Mouse (Mus musculus): Measurements from ENCODE around the gene Gdf15. TPM values are rescaled to one million over a fixed set of nuclear protein-coding genes. Genes with fewer than 3 reads are reported as not detected.

Gene Gdf15
- polyA plus RNA-seq, 1 experiment from 2014 or later = 3.1 TPM

GRCm38 (mm10) chr8:70650351-70650750 lies 18.1 kb upstream of the Gdf15 start:
- Histone ChIP-seq H3K9ac (ENCODE audit: low read depth, low read length) (no peak overlapping the region), H3K27me3 (ENCODE audit: control insufficient read depth, insufficient read depth, low read depth, low read length) (no peaks in the 10 kb centered on the region), H3K36me3 (ENCODE audit: control insufficient read depth, insufficient read depth) (0 out of 2 replicates have a peak, but pooled peaks cover under 1% of the 10 kb centered on the region), H3K4me2 (ENCODE audit: low read depth, low read length) (no peak overlapping the region), H3K4me3 (ENCODE audit: low read depth, low read length) (no peak overlapping the region), H3K9me3 (replicated peaks; ENCODE audit: control insufficient read depth, low read length) (no peaks in the 10 kb centered on the region), H3K4me1 (ENCODE audit: control insufficient read depth, low read depth, low read length) (peaks cover 33% of the 10 kb centered on the region), H3K27ac (ENCODE audit: low read length) (no peak overlapping the region)
- 89% methylated on average over 17 of the region's 17 CpGs for WGBS (ENCODE audit: insufficient replicate concordance)
- no peak for ATAC-seq (ENCODE audit: low read depth)

- Histone ChIP-seq H3K36me3 (ENCODE audit: control insufficient read depth, insufficient read depth) (no peaks in the 10 kb centered on the region), H3K27ac (ENCODE audit: low read length) (peak overlapping the region; percentile 35), H3K9ac (ENCODE audit: low read depth, low read length) (0 out of 2 replicates have a peak overlapping the region, but pooled peaks have one; percentile 15), H3K4me3 (ENCODE audit: low read depth, low read length) (no peak overlapping the region), H3K4me2 (ENCODE audit: low read depth, low read length) (no peak overlapping the region), H3K27me3 (ENCODE audit: control insufficient read depth, insufficient read depth, low read depth, low read length) (no peaks in the 10 kb centered on the region), H3K9me3 (replicated peaks; ENCODE audit: control insufficient read depth, low read length) (no peaks in the 10 kb centered on the region), H3K4me1 (ENCODE audit: control insufficient read depth, low read depth, low read length) (peaks cover 33% of the 10 kb centered on the region)
- 43% methylated on average over 4 of the region's 4 CpGs for WGBS (ENCODE audit: insufficient replicate concordance)
- ATAC-seq (ENCODE audit: low read depth) = peak; percentile 59
These were observed 17.1 kb upstream of the Gdf15 start for GRCm38 (mm10) chr8:70649324-70649723.

DNA sequence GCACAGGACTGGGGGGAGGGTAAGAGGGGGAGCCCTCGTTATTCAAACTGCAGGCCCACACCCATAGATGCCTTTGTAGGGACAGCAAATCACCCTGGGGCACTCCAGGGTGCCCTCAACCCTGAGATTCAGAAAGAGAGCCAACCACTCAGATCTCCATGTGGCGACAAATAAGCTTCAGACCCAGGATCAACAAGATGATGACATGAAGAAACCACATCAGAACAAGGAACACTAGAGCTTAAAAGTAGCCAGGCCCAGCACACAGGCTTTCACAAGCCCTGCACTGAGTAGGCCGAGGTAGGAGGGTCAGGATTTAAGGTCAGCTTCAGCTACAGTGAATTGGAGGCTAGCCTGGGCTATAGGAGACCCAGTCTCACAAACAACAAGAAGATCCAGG lies 16.7 kb upstream of the Gdf15 start:
- Histone ChIP-seq H3K27ac (ENCODE audit: low read length) (peak overlapping the region; percentile 35), H3K9ac (ENCODE audit: low read depth, low read length) (no peak overlapping the region)

DNA sequence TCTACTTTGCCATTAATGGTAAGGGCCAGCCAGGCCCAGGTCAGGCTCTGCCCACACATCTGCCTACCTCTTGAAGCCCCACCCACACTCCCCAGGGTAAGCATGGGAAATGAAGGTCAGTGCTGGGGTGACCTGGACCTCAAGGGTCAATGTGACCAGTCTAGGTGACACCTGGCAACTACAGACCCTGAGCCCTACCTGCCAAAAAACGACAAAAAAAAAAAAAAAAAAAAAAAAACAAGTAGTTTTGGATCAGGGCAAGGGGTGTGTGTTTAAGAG lies 15.8 kb upstream of the Gdf15 start:
- Histone ChIP-seq H3K36me3 (ENCODE audit: control insufficient read depth, insufficient read depth) (no peaks in the 10 kb centered on the region), H3K27me3 (ENCODE audit: control insufficient read depth, insufficient read depth, low read depth, low read length) (no peaks in the 10 kb centered on the region), H3K4me2 (ENCODE audit: low read depth, low read length) (no peak overlapping the region), H3K9ac (ENCODE audit: low read depth, low read length) (no peak overlapping the region), H3K9me3 (replicated peaks; ENCODE audit: control insufficient read depth, low read length) (no peaks in the 10 kb centered on the region), H3K27ac (ENCODE audit: low read length) (no peak overlapping the region), H3K4me1 (ENCODE audit: control insufficient read depth, low read depth, low read length) (peaks cover 30% of the 10 kb centered on the region), H3K4me3 (ENCODE audit: low read depth, low read length) (no peak overlapping the region)
- WGBS (ENCODE audit: insufficient replicate concordance) = 19% methylated on average over 1 of the region's 1 CpGs
- ATAC-seq (ENCODE audit: low read depth) = peak; percentile 50

More for the DNA sequence above, 16.7 kb upstream of the Gdf15 start:
- no peak; the same call in 1 of the 2 replicates for ATAC-seq (ENCODE audit: low read depth)
- Histone ChIP-seq H3K27me3 (ENCODE audit: control insufficient read depth, insufficient read depth, low read depth, low read length) (no peaks in the 10 kb centered on the region), H3K4me2 (ENCODE audit: low read depth, low read length) (no peak overlapping the region), H3K4me3 (ENCODE audit: low read depth, low read length) (no peak overlapping the region), H3K9me3 (replicated peaks; ENCODE audit: control insufficient read depth, low read length) (no peaks in the 10 kb centered on the region), H3K4me1 (ENCODE audit: control insufficient read depth, low read depth, low read length) (peaks cover 33% of the 10 kb centered on the region), H3K36me3 (ENCODE audit: control insufficient read depth, insufficient read depth) (no peaks in the 10 kb centered on the region)
- WGBS (ENCODE audit: insufficient replicate concordance) = 60% methylated on average over 3 of the region's 3 CpGs

DNA sequence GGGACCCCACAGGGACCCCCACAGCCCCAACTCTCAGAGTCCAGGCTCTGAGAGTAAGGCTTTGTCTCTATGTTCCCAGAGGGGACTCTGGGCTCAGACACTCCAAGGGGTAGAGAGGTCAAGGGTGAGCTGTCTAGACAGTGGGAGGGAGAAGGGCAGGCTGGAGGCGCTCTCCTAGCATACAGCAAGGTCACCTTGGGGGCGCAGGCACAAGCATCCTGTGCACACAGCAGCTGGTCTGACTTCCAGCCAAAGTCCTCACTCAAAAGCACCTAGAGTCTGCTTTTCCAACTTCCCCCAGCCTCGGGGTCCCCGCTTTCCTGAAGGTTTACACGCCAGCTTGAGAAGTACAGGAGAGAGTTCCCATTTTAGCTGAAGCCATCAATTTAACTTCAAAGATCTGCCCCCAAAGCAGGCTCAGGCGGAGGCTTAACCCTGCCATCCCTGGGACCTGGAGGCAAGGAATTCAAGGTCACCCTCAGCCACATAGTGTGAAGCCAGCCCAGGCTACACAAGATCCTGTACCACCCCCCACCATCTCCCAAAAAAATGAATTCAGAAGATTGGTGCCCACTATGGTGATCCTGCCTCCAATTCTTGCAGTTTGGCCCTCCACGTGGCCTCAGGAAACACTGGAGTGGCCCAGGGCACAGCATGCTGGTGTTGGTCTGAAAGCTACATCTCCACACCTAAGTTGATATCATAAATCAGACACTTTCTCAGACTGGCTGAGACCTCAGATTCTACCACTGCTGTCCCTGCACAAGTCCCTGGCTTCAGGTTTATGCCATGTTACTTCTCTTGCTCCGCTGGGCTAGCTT lies 15.3 kb upstream of the Gdf15 start:
- WGBS (ENCODE audit: insufficient replicate concordance) = 59% methylated on average over 8 of the region's 8 CpGs
- H3K4me2 ChIP-seq (ENCODE audit: low read depth, low read length) = no peak overlapping the region
- H3K36me3 ChIP-seq (ENCODE audit: control insufficient read depth, insufficient read depth) = no peaks in the 10 kb centered on the region
- no peak overlapping the region for H3K9ac ChIP-seq (ENCODE audit: low read depth, low read length)
- H3K27me3 ChIP-seq (ENCODE audit: control insufficient read depth, insufficient read depth, low read depth, low read length) = no peaks in the 10 kb centered on the region
- ATAC-seq (ENCODE audit: low read depth) = no peak
- peak overlapping the region; percentile 13 for H3K27ac ChIP-seq (ENCODE audit: low read length)
- no peak overlapping the region for H3K4me3 ChIP-seq (ENCODE audit: low read depth, low read length)
- H3K4me1 ChIP-seq (ENCODE audit: control insufficient read depth, low read depth, low read length) = peaks cover 30% of the 10 kb centered on the region
- H3K9me3 ChIP-seq (replicated peaks; ENCODE audit: control insufficient read depth, low read length) = no peaks in the 10 kb centered on the region

- H3K27me3 ChIP-seq (ENCODE audit: control insufficient read depth, insufficient read depth, low read depth, low read length) = no peaks in the 10 kb centered on the region
- peak overlapping the region; percentile 37 for H3K27ac ChIP-seq (ENCODE audit: low read length)
- no peak overlapping the region; the same call in 1 of the 2 replicates for H3K9ac ChIP-seq (ENCODE audit: low read depth, low read length)
- ATAC-seq (ENCODE audit: low read depth) = no peak
- H3K36me3 ChIP-seq (ENCODE audit: control insufficient read depth, insufficient read depth) = no peaks in the 10 kb centered on the region
- no peak overlapping the region for H3K4me3 ChIP-seq (ENCODE audit: low read depth, low read length)
- H3K4me1 ChIP-seq (ENCODE audit: control insufficient read depth, low read depth, low read length) = peaks cover 30% of the 10 kb centered on the region
- H3K9me3 ChIP-seq (replicated peaks; ENCODE audit: control insufficient read depth, low read length) = no peaks in the 10 kb centered on the region
- no peak overlapping the region for H3K4me2 ChIP-seq (ENCODE audit: low read depth, low read length)
These were observed 14.5 kb upstream of the Gdf15 start for GRCm38 (mm10) chr8:70646775-70647174.

GRCm38 (mm10) chr8:70646369-70646768 lies 14.1 kb upstream of the Gdf15 start:
- Histone ChIP-seq H3K4me3 (ENCODE audit: low read depth, low read length) (no peak overlapping the region), H3K36me3 (ENCODE audit: control insufficient read depth, insufficient read depth) (no peaks in the 10 kb centered on the region), H3K27ac (ENCODE audit: low read length) (peak overlapping the region; percentile 37), H3K4me1 (ENCODE audit: control insufficient read depth, low read depth, low read length) (peaks cover 30% of the 10 kb centered on the region), H3K27me3 (ENCODE audit: control insufficient read depth, insufficient read depth, low read depth, low read length) (no peaks in the 10 kb centered on the region), H3K4me2 (ENCODE audit: low read depth, low read length) (no peak overlapping the region), H3K9ac (ENCODE audit: low read depth, low read length) (no peak overlapping the region; the same call in 1 of the 2 replicates), H3K9me3 (replicated peaks; ENCODE audit: control insufficient read depth, low read length) (no peaks in the 10 kb centered on the region)
- WGBS (ENCODE audit: insufficient replicate concordance) = 80% methylated on average over 6 of the region's 6 CpGs
- no peak for ATAC-seq (ENCODE audit: low read depth)

- Histone ChIP-seq H3K27ac (ENCODE audit: low read length) (0 out of 2 replicates have a peak overlapping the region, but pooled peaks have one; percentile 15), H3K4me1 (ENCODE audit: control insufficient read depth, low read depth, low read length) (peaks cover 30% of the 10 kb centered on the region), H3K27me3 (ENCODE audit: control insufficient read depth, insufficient read depth, low read depth, low read length) (no peaks in the 10 kb centered on the region), H3K9ac (ENCODE audit: low read depth, low read length) (no peak overlapping the region; the same call in 1 of the 2 replicates), H3K4me2 (ENCODE audit: low read depth, low read length) (no peak overlapping the region), H3K9me3 (replicated peaks; ENCODE audit: control insufficient read depth, low read length) (no peaks in the 10 kb centered on the region), H3K36me3 (ENCODE audit: control insufficient read depth, insufficient read depth) (no peaks in the 10 kb centered on the region), H3K4me3 (ENCODE audit: low read depth, low read length) (no peak overlapping the region)
- no peak for ATAC-seq (ENCODE audit: low read depth)
- 49% methylated on average over 17 of the region's 17 CpGs for WGBS (ENCODE audit: insufficient replicate concordance)
These were observed 13.4 kb upstream of the Gdf15 start for GRCm38 (mm10) chr8:70645501-70646224.

GRCm38 (mm10) chr8:70644065-70644464 lies 11.8 kb upstream of the Gdf15 start:
- WGBS (ENCODE audit: insufficient replicate concordance) = 67% methylated on average over 2 of the region's 2 CpGs
- Histone ChIP-seq H3K4me1 (ENCODE audit: control insufficient read depth, low read depth, low read length) (peaks cover 20% of the 10 kb centered on the region), H3K27me3 (ENCODE audit: control insufficient read depth, insufficient read depth, low read depth, low read length) (no peaks in the 10 kb centered on the region), H3K9ac (ENCODE audit: low read depth, low read length) (no peak overlapping the region), H3K9me3 (replicated peaks; ENCODE audit: control insufficient read depth, low read length) (no peaks in the 10 kb centered on the region), H3K36me3 (ENCODE audit: control insufficient read depth, insufficient read depth) (no peaks in the 10 kb centered on the region), H3K4me3 (ENCODE audit: low read depth, low read length) (no peak overlapping the region), H3K4me2 (ENCODE audit: low read depth, low read length) (no peak overlapping the region), H3K27ac (ENCODE audit: low read length) (no peak overlapping the region)
- no peak for ATAC-seq (ENCODE audit: low read depth)

Data from liver, embryonic 16.5 days (tissue).